Mouse (Mus musculus): ENCODE measurements around the gene Adamtsl5.
A peak's percentile ranks its signal among the peaks of the same experiment; 100 is the strongest.

Gene Adamtsl5

DNA sequence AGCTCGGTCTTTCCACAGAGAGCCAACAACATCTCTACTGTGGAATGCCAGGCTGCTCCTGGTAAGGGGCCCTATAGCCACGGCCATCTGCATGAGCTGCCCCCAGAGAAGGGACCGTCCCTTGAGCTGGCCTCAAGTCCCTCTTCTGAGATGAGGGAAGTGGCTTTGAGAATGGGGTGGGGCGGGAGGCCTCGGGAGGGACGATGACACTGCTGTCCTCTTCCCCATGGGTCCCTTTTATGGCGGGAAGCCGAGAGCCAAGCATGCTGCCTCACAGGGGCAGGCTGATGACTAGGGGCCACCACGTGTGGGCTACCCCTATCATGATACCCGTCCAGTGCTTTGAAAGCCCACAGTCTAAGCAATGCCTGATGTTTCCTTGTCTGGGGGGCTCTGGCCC lies 31.2 kb downstream of the Adamtsl5 start:
- DNase-seq (ENCODE audit: low spot score in 2 of 2), result no peak

GRCm38 (mm10) chr10:80316359-80316781 lies 31.8 kb downstream of the Adamtsl5 start:
- DNase-seq (ENCODE audit: low spot score in 2 of 2), result no peak

GRCm38 (mm10) chr10:80315315-80315714 lies 32.9 kb downstream of the Adamtsl5 start:
- DNase-seq (ENCODE audit: low spot score in 2 of 2), result no peak

DNA sequence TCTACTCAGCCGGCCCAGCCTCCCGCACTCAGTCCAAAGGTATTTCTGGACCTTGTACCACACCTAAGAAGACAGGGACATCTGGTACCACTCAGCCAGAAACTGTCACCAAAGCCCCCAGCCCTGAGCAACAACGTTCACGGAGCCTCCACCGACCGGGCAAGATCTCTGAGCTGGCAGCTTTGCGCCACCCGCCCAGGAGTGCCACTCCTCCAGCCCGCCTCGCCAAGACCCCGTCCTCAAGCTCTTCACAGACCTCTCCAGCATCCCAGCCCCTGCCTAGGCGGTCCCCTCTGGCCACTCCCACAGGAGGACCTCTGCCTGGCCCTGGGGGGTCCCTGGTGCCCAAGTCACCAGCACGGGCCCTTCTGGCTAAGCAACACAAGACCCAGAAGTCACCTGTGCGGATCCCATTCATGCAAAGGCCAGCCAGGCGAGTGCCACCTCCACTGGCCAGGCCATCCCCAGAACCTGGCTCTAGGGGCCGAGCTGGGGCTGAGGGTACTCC lies 33.7 kb downstream of the Adamtsl5 start:
- no peak for DNase-seq (ENCODE audit: low spot score in 2 of 2)

GRCm38 (mm10) chr10:80313627-80314201 lies 34.5 kb downstream of the Adamtsl5 start:
- peak in 1 of 2 experiments; percentile 44 for DNase-seq (ENCODE audit: low spot score in 2 of 2)

GRCm38 (mm10) chr10:80312586-80313504 lies 35.4 kb downstream of the Adamtsl5 start:
- DNase-seq (ENCODE audit: low spot score in 2 of 2), result no peak

GRCm38 (mm10) chr10:80311560-80311959 lies 36.7 kb downstream of the Adamtsl5 start:
- DNase-seq (ENCODE audit: low spot score in 2 of 2), result no peak

DNA sequence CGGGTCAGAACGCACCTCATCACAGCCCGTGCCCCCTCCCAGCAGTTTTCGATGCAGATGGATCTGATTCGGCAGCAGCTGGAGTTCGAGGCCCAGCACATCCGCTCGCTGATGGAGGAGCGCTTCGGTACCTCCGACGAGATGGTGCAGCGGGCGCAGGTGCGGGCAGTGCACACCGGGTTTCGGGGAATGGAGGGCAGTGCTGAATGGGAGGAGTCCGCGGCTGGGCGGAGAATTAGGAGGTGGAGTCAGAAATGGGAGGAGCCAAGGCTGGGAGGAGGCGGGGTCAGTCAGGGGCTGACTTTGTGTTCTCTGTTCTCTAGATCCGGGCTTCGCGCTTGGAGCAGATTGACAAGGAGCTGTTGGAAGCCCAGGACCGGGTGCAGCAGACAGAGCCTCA lies 43.4 kb downstream of the Adamtsl5 start:
- peak; percentile 53 to 75 for DNase-seq (ENCODE audit: low spot score in 2 of 2)

- DNase-seq (ENCODE audit: low spot score in 2 of 2), result no peak
Observed at GRCm38 (mm10) chr10:80304458-80304857, 43.8 kb downstream of the Adamtsl5 start.

DNA sequence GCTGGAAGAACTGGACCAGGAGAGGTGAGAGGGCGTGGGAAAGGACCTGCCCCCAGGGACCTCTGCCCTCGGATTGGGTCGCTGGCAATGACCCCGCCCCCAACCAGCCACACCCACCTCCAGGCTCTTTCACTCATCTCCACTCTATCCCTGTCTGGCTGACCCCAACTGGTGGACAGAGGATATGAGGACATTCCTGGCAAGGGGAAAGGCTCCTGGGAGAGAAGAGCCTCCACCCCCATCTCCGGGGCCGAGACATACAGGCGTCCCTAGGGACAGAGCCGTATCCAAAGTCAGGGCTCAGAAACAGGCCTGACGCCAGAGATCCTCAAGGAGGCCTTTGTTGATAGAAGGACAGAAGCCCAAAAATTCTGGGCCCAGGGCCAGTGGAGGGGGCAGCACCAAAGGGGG lies 45.7 kb downstream of the Adamtsl5 start:
- DNase-seq (ENCODE audit: low spot score in 2 of 2), result no peak

DNA sequence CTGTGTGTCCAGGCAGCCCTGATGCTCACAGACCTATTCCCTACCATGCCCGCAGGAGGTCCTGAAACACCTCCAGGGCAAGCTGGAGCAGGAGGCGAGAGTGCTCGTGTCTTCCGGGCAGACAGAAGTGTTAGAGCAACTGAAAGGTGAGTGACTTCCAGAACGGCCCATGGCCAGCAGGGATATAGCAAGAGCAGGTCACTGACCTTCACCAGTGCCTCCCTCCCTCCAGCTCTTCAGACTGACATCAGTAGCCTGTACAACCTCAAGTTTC lies 46.2 kb downstream of the Adamtsl5 start:
- DNase-seq (ENCODE audit: low spot score in 2 of 2), result no peak

DNA sequence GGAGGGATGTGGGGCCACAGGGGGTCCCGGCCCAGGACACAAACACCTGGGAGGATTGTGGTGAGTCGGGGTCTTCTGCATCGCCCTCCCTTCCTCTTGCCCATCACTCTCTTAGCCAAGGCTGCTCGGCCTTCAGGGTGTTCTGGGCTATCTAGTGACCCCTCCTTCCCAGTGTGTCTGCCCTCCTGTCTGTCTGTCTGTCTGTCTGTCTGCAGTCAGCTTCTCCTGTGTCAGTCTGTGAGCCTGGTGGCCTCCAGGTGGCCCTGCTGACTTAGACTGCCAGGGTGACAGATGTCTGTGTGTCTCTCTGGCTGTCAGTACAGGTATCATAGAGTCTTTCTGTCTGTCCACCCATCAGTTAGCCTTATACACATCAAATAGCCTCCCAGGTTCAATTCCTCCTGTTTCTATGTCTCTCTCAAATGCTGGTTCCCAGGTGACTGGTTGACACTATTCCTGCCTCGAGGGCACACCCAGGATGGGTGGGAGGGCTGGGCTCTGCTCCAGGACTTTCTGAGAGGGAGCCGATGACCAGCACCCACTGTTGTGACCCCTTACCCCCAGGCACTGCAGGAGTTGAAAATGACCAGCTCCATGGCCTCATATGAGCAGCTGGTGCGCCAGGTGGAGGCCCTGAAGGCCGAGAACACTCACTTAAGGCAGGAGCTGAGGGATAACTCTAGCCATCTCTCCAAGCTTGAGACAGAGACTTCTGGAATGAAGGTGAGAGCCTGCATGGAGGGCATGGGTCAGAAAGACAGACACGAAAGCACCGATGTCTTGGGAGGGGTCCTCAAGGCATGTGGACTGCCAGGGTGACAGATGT lies 46.7 kb downstream of the Adamtsl5 start:
- no peak for DNase-seq (ENCODE audit: low spot score in 2 of 2)

DNA sequence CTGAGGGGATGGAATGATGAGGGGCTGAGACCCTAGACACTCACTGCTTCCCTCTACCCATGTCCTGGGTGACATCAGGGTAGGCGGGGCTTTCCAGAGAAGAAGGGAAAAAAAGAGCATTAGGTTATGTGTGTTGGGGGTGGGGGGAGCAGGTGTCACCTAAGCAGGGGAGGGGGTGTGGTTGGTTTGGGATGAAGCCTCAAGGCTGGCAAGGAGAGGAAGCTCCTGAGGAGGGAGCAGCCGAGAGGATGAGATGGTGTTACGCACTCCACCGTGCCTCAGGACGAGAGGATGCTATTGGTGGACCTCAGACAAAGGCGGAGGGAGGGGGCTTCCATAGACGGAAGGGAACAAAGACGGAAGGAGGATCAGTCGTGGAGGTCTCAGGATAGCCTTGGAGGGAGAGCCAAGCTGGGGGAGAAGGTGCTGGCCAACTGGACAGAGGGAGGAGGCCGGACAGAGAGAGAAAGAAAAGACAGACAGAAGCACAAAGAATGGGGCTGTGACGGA lies 47.5 kb downstream of the Adamtsl5 start:
- DNase-seq (ENCODE audit: low spot score in 2 of 2), result no peak

GRCm38 (mm10) chr10:80299824-80300223 lies 48.4 kb downstream of the Adamtsl5 start:
- no peak for DNase-seq (ENCODE audit: low spot score in 2 of 2)

- no peak for DNase-seq (ENCODE audit: low spot score in 2 of 2)
Observed at GRCm38 (mm10) chr10:80299301-80299700, 48.9 kb downstream of the Adamtsl5 start.

DNA sequence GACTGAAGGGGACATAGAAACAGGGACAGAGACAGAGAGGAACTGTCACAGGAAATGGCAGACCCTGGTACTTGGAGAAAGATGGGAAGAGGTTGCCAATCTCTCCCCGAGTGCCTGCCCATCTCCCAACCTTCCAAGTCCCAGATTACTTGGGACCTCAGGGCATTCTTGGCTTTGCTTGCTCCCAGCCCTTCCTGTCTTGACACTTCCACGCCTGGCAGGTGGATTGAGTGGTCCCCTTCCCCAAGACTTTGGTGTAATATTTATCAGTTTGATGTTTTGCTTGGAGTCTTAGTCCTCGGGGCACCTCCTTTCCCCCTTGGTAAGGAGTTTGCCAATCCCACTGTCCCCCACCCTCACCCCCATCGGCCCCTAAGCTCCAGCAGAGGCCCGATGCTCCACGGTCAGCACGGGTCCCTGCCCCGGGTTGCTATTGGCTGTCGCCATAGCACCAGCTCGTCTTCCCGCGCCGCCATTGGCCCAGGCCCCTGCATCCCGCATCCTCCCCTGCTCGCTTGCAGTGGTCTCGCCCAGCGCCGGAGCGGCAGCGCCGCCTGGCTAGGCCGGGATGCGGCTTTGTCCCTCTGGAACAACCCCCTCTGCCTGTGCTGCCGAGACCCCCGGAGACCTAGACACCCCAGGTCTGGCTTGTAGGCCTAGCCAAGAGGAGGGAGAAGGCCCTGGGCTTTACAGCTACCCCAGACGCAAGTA lies 49.5 kb downstream of the Adamtsl5 start:
- no peak for DNase-seq (ENCODE audit: low spot score in 2 of 2)

DNA sequence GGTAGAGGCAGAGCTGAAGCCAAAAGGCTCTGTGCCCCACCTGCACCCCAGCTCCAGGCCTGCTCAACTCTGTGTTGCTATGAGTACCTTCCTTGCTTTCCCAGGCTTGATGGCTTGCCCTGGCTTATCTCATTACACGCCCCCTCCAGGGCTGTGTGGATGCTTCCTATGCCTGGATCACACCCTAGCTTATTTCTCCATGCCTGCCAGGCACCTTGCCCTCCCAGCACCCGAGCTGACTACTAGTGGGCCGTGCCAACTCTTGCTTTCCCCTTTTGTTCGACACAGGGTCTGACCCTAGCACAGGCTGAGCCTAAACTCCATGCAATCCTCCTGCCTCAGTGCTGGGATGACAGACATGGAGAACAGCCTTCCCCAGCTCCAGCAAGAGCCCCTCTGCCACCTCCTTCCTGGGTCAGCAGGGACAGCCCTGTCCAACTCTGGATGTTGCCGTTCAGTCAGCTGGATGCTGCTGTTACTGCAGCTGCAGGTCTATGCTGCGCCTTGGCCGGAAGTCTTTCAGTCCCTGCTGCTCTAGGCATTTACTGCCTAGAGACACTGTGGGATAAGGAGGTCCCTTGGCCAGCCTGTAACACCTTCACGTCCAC lies 50.6 kb downstream of the Adamtsl5 start:
- DNase-seq (ENCODE audit: low spot score in 2 of 2), result no peak

GRCm38 (mm10) chr10:80296824-80297223 lies 51.4 kb downstream of the Adamtsl5 start:
- no peak for DNase-seq (ENCODE audit: low spot score in 2 of 2)

DNA sequence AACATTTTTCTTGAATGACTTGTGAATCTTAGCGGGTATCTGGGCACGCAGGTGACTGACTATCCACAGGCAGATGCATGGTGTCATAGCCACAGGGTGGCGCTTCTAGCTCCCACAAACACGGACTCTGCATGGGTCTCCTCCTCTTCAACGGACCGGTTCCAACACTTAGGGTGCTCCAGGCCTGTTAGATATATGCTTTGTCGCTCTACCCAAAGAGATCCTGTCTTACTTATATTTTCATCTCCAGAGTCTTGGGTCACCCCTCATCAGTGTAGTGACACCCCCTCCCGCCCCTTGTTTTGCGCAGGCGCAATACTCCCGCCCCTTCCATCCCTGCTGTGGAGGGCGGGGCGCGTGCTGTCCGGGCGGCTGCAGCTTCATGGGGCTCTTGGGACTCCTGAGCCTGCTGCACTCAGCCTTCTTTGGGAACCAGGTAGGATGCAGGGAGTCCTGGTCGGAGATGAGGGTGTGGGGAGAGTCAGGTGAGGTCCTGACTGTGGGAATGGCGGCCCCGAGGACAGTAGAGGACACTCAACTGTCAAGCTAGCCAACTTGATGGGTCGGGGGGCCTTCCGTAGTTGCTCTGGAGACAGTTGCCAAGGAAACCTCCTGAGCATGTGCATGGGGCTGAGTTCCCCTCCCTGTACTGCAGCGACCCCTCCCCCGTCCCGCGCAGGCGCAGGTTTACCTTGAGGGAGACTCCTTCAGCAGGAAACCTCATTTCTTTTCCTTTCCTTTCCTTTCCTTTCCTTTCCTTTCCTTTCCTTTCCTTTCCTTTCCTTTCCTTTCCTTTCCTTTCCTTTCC lies 52.4 kb downstream of the Adamtsl5 start, which contains the start of gene Apc2:
Gene Apc2, plus strand, starts transcription at position 360 of the 808 bp plus-strand sequence.
- DNase-seq (ENCODE audit: low spot score in 2 of 2), result peak; percentile 76 to 79

DNA sequence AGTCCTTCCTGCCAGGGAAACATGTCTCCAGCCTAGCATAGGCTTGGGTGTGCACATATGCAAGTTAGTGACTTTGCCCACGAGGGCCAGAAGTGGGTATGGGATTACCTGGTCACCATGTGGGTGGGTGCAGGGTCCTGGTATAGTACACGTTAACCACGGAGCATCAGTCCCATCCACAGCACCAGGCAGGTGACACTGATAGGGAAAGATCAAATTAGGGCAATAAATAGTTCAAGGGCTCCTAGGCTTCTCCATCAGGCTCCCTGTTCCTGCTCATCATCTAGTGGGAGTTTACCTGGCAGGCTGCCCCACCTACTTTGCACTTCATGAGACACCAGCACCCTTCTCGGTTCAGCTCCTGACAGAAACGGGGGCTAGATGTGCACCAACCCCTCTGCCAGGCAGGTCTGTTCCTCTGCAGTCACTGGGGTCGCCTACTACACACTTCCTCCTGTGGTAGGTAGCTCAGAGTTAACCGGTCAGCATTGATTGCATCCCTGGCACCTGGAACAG lies 53.4 kb downstream of the Adamtsl5 start:
- no peak for DNase-seq (ENCODE audit: low spot score in 2 of 2)

Data from natural killer cell, adult 2 months (primary cell).